Mouse (Mus musculus) adrenal gland, adult 18-20 months (tissue): ENCODE results near the gene Ptbp3. TPM values are rescaled to one million over a fixed set of nuclear protein-coding genes. Genes with fewer than 3 reads are reported as not detected.
A peak's percentile ranks its signal among the peaks of the same experiment; 100 is the strongest.
"Not testable (repeated sequence)": the region's sequence is repeated elsewhere in the genome, so short reads cannot be mapped to it uniquely, and the experiment has no call there.

Source experiments
- DNase-seq, 2 experiments: peaks; one replicate each; pipeline ENCODE4 v3.0.0; 2021 to 2022; ENCODE audit warnings: low spot score in 2 of 2
- long read RNA-seq, 2 experiments: library from polyadenylated mRNA; stranded (forward); transcript quantifications; one replicate each; pipeline ENCODE4 v2.0.0; 2021
- total RNA-seq, 2 experiments: library from RNA; stranded (reverse); gene quantifications; 1 replicate in 1 of 2; 2 replicates in 1 of 2; pipeline ENCODE4 v1.2.3; 2021

Ptbp3 gene
- 100 to 1,000 TPM in 1 of 2 experiments, 10 to 100 TPM in 1; 80.6 to 101 TPM for total RNA-seq
- long read RNA-seq, experiment 1, full-length matches to known transcripts = 2 of 4 reads
- long read RNA-seq, experiment 1, partial matches to known transcripts = 2 of 4 reads
- long read RNA-seq, experiment 1, other reads (novel, unspliced or antisense) = 0 of 4 reads
- long read RNA-seq, experiment 2, full-length matches to known transcripts = 3 of 11 reads
- long read RNA-seq, experiment 2, partial matches to known transcripts = 5 of 11 reads
- long read RNA-seq, experiment 2, other reads (novel, unspliced or antisense) = 3 of 11 reads

DNA sequence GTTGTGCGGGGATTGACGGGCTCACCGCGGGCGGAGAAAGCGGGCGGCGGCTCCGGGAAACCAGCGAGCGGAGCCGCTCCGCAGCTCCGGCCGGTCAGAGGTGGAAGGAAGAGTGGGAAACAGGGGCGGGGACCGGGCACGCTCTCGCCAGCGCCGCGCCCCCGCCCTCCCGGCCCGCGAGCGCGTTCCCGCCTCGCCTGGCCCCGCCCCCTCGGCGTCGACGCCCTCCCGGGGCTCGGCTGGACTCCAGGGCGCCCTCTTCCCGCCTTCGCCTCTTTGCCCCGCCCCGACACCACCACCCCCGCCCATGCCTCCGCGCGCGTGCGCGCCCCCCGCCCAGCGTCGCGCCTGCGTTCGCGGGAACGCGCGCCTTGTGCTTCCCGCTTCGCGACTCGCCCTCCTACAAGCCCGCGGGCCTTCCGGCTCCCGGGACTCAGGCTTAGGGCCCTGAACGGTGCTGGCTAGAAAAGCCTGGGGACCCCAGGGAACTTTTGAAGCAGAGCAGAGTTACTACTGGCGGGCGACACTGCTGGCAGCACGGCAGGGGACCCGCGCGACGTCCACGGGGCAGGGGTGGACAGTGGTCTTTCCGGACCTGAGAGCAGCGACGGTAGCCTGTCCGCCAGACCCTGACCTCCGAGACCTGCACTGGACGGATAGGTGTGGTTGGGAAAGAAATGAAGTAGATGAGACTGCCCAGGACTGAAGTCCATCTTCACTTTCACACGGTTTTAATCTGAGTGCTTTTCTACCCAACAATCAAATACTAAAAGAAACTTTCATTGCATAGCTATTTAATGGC is at the start of gene Ptbp3:
Gene Ptbp3 (minus strand): TSS at position 190 of the 802 bp plus-strand sequence.
- peak; percentile 88 to 96 for DNase-seq

DNA sequence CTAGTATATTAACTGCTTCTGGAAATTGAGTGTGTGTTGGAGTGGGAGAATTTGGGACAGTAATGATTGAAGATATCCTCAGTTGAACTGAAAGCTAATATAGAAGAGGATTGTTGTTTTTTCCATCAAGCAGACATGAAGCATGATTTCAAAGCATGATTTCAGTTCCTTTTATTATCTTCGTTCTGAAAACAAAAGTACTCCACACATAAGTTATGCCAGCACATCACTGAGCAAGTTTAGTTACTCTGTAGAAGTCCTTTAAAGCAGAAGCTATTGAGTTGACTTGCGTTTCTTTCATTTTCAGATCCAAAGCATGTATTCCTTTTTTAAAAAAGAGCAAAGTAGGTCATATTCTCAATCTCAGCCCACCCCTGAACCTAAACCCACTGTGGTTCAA is 47.4 kb upstream of the Ptbp3 start:
- no peak for DNase-seq

DNA sequence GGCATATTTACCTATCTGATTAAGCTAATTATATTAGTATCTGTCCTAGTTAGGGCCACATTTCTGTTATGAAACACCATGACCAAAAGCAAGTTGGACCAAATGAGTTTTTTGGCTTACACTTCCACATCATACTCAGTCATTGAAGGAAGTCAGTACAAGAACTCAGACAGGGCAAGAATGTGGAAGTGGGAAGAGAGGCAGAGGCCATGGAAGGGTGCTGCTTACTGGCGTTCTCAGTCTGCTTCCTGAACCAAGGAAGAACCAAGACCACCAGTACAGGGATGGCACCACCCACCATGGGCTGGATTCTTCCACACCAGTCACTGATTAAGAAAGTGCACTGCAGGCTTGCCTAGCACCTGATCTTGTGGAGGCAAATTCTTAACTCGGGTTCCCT is 45.5 kb upstream of the Ptbp3 start:
- DNase-seq = no peak

DNA sequence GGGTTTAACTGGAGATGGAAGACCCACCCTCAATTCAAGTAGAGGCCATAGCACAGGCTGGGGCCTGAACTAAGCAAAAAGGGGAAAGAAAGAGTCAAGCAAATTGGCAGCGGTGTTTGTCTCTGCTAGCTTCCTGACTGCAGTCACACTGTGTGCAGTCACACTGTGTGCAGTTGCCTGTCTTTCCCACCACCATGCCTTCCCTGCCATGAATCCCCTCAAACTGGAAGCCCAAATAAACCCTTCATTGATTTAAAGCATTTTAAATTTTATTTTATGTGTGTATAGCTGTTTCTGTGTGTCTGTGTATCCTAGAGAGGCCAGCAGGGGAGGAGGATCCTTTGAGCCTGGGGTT is 38.7 kb upstream of the Ptbp3 start:
- no peak for DNase-seq

DNA sequence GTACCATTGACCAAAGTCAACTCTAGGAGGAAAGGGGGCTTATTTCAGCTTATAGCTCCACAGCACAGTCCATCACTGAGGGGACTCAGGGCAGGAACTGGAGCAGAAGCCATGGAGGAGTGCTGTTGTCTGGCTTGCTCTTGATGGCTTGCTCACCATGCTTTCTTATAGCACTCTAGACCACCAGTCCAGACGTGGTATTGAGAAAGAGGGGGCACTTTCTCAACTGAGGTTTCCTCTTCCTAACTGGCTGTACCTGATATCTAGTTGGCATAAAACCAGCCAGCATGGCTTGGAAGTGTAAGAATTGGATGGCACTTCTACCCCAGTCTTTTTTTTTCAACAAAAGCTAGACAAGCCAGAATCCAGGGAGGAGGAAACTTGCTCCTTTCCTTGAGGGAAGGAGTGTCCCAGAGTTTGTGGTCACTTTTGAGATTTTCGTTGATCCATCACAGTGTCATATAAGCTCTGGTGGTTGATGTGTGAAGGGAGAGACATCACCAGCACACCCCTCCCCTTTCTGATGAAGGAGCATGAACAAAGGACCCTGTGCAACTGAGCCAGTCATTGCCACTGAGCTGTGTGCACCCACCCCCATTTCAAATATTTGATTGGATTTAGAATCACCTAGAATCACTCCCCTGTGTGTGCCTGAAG is 38.2 kb upstream of the Ptbp3 start:
- DNase-seq = no peak

DNA sequence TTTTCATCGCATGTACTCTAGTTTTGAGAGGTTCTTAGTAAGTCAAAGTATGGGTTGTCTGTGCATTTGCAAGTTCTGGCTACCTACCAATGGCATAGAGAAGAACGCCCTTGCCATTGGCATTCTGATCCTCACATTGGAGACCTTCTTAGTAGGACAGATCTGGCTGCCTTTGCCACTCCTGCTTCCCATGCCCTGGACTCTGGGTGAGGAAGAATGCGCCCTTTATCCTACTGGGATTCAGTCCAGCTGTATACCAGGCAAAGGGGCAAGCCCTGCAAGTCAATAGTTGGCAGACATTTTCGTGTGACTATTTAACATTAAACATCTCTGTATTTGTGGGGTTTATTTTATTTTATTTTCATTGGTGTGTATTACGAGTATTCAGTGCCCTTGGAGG is 35.9 kb upstream of the Ptbp3 start:
- DNase-seq = no peak

DNA sequence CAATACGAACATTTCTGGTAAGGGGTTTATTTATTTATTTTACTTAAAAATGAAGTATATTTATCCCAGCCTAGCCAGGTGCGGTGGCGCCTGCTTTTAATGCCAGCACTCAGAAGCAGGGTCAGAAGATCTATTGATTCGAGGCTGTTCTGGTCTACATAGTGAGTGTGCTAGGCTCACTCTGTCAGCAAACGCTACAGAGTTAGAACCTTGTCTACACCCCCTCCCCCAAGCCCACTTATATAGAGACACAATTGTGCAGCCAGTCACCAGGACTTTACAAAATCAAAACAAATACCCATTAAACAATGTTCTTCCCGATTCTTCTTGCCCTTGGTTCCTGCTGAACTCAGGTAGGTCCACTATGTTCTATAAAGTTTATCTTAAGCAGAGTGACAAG is 33.0 kb upstream of the Ptbp3 start:
- no peak for DNase-seq

DNA sequence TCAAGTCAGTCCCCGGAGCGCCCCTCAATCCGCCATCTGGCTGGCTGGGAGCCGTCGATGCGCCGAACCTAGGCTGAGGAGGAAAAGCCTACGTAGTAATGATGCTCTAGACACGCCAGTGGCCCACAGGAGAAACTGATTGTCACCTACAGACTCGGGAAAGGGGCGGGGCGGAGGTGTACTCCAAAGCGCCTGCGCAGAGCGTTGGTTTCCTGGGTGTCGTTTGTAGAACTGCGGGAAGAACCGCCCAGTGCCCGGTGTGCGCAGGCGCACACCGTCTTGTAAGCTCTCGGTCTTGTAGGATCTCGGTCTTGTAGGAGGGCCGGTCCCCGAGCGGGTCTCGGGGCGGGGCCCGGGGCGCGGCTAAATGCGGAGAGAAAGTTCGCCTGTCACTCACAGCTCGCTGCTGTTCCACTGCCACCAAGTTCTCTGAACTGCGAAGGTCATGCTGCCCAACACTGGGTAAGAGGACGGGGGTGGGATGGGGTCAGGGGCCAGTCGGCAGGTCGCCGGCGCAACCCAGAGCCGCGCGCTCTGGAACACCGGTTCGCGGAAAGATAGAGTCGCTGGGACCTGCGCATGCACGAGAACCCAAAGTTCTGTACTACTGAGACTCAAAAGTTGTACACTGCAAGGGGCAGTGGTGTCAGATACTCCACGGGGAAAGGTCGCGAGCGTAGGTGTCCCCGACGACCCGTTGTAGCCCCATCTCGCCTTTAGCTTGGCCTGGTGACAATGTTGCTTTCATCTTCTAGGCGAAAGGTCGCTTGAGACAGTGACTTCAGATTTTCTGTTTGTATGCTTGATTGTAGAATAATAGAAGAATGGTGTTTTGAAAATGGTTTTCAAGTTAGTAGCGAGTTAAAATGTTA is 32.4 kb upstream of the Ptbp3 start, which contains the start of gene Hsdl2:
Gene Hsdl2 (plus strand): TSS at position 250 of the 872 bp plus-strand sequence.
- DNase-seq = peak; percentile 95 to 96

DNA sequence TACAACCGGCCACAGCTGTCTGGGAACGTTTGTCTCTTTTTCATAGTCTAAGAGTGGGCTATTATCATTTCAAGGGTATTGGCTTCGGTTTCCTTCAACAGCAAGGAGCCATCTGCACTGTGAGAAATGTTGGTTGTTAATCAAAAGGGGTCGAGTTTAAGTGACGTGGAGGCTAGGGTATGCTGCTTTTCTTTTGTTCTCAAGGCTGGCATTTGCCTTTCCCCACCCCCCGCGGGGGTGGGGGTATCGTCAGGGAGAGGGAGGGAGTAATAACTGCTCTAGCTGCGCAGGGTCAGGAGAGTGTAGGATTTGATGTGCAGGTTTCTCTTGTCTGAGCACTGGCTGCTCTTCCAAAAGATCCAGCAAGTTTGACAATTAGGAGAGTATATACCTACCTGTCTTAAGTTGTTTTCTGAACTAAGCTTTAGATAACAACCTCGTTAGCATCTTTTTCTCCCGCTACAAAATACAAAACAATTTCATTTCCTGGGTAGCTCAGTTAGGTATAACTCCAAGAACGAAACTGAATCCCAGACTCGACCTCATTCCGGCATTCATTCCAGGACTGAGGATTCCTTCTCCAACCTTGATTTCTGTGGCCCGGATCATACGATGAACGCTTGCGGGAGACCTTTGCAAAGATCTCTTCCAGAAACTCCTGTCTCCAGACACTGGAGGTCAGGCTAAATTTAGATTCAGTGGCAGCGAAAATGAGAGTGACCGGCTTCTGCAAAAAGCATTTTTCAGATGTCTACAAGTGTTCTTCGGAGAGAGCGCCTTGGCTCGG is 31.5 kb upstream of the Ptbp3 start:
- peak; percentile 19 to 41 for DNase-seq

DNA sequence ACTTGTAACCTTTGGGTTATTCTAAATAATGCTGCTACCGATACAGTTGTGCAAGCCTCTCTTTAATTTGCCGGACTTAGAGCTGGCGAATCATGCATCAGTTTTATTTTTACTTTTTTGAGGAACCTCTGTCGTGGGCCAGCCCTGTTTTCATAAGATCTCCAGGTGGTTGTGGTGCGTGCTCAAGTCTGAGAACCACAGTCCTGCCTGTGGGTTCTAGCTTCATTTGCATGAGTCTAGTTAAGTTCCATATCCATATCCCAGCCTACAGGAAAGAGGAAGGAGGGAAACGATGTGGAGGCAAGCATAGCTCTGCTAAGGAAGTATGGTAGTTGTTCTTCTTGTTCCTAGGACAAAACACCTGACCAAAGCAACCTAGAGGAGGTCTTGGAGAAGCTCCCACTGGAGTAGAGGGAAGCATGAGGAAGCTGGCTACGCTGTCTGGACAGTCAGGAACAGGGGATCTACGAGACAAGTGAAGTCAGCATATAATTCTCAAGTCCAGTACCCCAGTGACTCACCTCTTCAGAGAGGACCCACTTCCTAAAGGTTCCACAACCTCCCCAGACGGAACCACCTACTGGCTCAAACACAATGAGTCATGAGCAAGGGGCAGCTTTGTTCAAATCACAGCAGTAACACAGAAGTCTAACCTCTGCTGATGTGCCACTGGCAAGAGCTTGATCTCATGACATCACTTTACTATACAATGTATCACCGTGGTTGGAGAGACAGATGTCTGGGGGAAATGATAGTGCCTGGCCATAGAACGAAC is 26.2 kb upstream of the Ptbp3 start:
- DNase-seq = no peak

DNA sequence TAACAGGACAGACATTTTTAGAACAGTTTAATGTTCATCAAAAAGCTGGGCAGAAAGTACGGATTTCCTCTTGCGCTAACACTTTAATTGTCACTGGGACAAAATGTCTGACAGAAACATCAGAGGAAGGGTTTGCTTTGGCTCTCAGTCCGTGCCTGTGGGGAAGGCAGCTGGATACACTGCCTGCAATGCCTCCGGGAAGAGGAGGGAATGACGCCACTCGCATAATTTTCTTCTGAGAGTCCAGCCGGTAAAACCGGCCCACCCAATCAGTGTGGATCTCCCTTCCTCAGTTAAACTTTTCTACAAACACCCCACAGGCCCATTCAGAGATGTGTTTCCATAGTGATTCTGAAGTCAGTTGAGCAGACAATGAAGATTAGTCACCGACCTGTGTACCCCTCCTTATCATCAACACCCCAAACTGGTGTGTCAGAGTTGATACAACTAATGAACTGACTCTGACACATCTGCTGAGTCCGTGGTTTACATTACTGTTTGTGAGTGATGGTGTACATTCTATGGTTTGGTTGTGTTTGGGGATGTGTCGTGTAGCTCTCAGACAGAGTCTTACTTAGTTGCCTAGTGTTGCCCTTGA is 23.5 kb upstream of the Ptbp3 start:
- DNase-seq = no peak

DNA sequence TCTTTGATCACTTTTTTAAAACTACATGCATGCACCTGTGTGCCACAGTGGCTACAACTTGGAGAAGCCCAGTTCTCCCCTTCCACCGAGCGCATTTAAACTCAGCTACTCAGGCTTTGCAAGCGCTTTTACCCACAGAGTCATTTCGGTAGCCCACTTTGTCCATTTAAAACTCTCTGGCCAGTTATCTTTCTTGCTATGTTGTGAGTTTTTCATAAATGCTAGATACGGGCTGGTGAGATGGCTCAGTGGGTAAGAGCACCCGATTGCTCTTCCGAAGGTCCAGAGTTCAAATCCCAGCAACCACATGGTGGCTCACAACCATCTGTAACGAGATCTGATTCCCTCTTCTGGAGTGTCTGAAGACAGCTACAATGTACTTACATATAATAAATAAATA is 21.4 kb upstream of the Ptbp3 start:
- not testable (repeated sequence) for DNase-seq

DNA sequence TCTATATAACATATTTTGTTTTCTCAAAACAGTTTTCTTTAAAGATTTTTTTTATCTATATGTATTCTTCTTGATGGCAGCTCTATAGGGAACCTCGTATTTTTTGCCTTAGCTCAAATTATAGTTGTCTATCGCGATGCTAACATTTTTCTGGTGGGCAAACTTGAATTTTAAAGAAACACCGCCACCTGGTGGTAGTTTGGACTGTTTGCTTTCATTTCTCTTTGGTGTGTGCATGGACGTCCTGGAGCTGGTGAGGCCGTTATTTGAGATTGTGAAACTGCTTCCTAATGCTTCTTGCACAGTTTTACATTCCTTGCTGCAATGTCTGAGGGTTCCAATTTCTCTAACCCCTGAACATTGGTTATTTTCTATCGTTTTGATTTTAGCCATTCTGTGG is 20.4 kb upstream of the Ptbp3 start:
- peak; percentile 65 to 69 for DNase-seq

DNA sequence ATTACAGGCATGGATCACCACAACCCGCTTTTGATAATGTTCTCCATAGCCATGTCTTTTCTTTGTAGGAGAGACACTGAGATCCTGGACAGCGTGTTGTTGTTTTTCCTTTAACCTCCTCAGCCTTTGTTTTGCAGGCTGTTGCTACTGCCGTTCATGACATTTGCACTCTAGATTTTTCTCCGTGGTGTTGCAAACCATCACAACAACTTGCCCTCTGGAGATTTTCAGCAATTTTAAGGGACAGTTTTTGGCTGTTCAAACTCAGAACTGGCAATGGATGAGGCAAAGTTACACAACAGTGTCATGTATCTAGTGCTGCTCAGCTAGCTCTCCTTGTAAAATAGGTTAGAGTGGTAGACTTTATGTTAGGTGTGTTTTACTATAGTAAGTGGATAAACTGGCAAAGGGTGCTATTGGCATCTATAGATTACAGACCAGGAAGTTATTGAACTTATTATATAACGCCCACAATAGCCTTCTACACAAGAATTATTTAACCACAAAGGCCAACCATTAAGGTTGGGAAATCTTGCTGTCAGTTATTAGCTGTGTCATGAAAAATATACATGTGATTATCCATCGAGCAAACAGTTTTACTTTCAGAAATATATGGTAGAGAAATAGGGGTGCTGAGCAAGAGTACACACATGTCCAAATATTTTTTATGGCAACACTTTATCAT is 18.6 kb upstream of the Ptbp3 start:
- no peak for DNase-seq

DNA sequence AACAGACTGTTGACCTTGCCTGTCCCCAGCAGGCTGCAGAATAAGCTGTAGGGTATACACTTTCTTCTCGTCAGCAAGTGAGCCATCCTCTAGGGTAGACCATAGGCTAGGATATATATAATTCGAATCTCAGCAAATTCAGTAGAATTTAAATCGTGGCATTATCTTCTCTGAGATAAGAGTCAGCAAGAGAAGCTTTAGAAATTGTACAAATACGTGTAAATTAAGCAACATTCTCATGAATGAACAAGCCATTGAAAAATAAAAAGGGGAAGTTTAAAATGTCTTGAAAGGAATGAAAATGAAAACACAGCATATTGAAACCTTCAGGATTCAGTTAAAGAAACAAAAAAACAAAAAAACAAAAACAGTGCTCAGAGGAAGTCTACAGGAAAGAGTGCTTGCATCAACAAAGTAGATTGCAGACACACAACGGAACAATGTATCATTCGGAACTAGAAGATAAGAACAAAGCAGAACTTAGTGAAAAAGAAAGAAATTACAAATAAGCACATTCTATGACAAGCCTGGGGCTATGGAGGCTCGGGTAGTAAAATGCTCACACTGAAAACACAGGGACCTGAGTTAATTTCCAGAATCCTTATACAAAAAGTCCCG is 16.5 kb upstream of the Ptbp3 start:
- no peak for DNase-seq

DNA sequence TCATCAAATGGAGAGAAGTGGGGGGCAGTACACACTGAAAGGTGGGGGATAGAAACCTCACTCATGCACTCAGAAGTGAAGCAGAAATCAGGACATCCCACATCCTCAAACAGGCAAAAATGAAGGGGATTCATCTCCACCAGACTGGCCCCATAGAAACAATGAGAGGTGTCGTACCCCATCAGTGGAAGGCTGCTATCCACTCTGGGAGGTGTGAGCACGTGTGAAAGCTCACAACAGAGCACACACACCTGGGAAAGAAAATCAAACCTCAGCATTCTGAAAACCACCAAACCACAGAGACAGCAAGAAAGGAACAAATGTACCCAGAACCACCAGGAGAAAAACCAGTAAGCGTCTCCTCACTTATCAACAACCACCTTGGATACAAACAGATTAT is 15.0 kb upstream of the Ptbp3 start:
- no peak for DNase-seq

DNA sequence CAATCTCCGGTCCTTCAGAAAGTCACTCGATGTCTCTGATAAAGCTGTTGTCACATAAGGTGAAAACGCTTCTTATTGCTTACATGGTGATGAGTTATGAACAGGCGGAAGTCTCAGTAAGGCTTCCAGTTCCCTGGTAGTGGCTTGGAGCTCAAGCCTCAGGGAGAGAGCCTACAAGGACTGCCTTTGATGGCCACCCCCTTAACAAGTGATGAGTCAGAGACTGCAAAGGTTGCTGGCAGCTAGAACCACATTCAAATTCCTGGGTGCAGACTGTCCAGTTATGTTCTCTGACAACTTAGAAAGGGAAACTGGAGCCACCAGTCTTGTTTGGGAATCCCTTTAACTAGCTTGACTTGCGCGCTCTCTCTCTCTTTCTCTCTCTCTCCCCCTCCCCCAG is 11.0 kb upstream of the Ptbp3 start:
- DNase-seq = no peak

DNA sequence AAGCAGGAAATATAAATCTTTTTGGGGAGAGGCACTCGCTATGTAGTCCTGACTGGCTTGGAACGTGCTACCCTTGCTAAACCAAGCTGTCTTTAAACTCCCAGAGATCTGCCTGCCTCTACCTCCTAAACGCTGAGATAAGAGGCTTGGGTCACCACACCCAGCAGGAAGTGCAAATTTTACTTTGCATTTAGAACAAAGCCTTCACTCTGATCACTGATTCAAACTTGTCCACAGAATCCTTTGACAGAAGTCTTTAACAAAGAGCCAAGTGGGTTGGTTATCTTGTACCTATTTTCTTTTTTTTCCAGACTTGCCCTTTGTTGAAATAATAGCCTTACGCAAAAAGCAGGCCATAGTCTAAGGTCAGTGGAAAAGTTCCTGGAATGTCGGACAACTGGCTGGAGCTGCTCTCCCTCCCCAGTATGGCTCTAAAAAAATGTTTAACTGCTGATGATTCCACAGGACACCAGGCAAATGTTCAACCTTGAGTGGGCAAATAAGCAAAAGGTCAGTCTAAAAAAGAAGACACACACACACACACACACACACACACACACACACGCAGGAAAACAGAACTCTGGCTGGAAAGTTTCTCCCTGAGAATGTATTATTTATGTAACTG is 9.0 kb upstream of the Ptbp3 start:
- DNase-seq = no peak
